Mouse (Mus musculus) adrenal gland, postnatal 36 days (tissue): ENCODE measurements around the gene Eif2b3. TPM values are rescaled to one million over a fixed set of nuclear protein-coding genes. Genes with fewer than 3 reads are reported as not detected.

Source experiments
- DNase-seq, 2 experiments: peaks; one replicate each; pipeline ENCODE4 v3.0.0; 2021; ENCODE audit warnings: mixed read lengths in 1 of 2
- total RNA-seq, 2 experiments: library from RNA; stranded (reverse); gene quantifications; 2 replicates each; pipeline ENCODE4 v1.2.3; 2021

Eif2b3 gene
- total RNA-seq, 2 experiments from 2014 or later, result 29.0 to 33.6 TPM

GRCm38 (mm10) chr4:117123546-117124217 is 104.5 kb downstream of the Eif2b3 start:
- DNase-seq, result no peak

DNA sequence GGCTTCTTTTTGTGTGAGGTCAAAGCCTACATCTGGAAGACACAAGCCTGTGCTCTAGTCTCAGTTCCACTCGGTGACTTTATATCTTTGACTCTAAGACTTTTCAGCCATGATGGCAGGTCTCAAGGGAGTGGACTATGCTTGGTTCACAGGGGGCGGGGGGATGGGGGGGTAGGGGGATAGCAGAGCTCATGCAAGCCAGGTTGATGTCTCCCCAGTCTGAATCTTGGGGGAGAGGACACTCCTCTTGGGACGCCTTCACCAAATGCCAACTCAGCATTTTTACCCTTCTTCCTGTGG is 105.0 kb downstream of the Eif2b3 start:
- DNase-seq, result no peak

DNA sequence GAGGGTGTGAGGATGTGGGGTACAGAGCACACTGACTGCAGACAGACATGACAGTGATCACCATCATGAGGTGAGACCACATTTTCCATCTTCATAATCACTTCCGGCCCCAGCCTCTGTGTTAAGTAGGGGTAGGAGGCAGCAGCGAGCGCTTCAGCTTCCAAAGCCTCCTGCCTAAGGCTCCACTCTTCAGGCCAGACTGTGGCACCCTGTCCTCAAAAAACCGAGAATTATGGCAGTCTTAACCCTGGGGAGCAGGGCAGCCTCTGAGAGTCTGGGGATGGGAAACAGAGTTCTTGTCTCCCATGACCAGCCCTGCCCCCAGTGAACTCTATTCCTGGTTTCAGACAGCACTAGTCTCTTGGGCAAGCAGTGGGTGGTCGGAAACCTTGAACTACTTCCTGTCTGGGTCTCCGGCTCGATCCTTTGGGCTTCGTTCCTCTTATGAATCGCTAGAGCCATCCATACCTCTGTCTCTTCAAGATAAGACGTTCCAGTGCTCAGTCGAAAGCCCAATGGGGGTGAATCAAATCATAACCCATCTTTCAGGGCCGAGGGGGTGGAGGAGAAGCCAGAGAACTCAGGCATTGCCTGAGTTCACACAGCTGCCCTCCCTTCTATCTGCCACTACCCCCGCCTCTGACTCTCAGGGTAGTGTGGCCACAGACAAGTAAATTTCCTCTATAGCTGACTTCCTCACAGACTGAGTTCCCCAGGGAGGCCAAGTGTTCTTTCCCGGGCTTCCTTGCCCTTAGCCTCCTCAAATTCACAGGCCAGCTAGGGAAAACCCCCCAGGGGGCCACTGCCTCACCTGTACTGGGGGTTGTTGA is 105.5 kb downstream of the Eif2b3 start:
- DNase-seq, result peak; percentile 51 to 64

DNA sequence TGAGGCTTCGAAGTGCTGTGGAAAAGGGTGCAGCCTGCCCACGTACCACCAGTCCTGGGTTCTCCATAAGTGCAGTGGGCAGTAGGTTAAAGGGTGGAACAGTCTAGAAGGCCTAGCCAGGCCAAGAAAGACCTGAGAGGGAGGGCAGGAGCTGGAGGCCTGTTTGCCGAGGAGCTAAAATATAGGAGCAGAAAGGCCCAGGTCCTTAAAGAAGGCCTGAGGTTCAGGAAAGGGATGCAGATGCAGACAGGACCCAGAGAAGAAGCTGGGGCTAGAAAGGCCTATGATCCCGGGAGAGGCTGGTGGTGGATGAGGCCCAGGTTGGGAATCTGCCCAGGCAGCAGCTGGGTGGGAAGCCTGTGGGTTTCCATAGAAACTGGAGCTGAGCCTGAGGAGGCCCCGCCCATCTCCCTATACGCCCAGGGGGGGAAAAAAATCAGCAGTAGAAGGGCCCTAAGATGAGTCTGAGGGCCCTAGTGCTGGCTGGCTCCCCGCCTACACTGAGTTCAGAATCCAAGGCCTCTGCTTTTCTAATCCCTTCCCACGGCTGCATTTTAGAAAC is 106.2 kb downstream of the Eif2b3 start, which contains the start of gene Btbd19:
Gene Btbd19 (minus strand): TSS at position 378 of the 562 bp plus-strand sequence.
- peak; percentile 48 to 66 for DNase-seq

- DNase-seq, result peak; percentile 77 to 81
These were observed 106.9 kb downstream of the Eif2b3 start for GRCm38 (mm10) chr4:117125910-117126674.

- no peak for DNase-seq
These were observed 107.6 kb downstream of the Eif2b3 start, which contains the start of gene Tctex1d4 for GRCm38 (mm10) chr4:117126675-117127290. TSS of gene Tctex1d4 (plus strand) at chr4:117126794.

- DNase-seq, result no peak
These were observed 108.9 kb downstream of the Eif2b3 start for GRCm38 (mm10) chr4:117127991-117128686.

DNA sequence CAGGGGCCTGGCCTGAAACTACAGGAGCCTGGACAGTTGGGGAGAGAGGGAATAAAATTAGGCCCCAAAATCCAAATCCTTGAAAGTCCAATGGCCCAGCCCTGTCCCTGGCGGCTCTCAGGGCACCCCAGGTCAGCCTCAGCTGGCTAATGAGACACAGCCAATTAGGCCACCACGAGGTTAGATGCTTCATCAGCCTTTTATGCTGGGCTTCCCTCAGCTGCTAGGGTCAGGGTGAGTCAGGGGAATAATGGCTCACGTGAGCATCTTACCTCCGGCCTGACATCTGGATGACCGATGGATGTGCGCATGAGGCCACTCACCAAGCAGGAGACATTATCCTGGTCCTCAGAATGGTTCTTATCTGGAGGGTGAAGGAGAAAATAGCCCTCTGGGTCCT is 111.6 kb downstream of the Eif2b3 start:
- no peak for DNase-seq

DNA sequence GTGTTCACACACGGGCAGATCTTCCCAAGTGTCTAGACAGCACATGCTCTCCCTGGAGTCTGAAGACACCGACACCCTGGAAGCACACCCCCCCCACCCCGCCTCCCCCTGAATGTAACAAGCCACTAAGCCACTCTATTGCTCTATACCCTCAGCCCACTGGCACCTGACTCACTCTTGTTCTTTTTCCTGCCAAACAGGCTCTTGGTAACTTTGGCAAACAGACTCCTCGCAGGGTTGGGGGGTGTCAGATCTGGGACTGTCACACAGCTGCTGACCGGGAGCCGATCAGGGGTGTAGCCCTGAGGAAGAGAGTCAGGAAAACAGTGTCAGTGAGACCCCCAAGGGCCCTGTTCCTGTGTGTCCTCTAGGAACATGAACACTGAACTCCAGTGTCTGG is 112.0 kb downstream of the Eif2b3 start:
- DNase-seq, result no peak

GRCm38 (mm10) chr4:117131890-117132793 is 112.9 kb downstream of the Eif2b3 start:
- DNase-seq, result no peak

DNA sequence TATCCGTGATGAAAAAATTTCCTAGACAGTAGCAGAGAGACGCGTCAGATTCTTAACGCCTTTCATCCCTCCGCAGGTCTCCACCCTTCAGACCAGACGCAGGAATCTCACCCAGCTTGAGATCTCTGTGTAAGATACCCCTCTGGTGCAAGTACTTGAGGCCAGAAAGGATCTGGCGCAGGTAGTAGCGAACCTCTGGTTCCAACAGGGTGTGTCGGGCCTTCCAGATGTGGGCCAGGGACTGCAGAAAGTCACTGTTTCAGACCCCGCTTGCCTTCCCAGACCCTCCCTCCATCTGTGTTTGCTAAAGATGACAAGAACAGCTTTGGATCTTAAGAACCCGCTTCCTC is 113.6 kb downstream of the Eif2b3 start:
- no peak for DNase-seq

GRCm38 (mm10) chr4:117133366-117133796 is 114.2 kb downstream of the Eif2b3 start:
- DNase-seq, result no peak

DNA sequence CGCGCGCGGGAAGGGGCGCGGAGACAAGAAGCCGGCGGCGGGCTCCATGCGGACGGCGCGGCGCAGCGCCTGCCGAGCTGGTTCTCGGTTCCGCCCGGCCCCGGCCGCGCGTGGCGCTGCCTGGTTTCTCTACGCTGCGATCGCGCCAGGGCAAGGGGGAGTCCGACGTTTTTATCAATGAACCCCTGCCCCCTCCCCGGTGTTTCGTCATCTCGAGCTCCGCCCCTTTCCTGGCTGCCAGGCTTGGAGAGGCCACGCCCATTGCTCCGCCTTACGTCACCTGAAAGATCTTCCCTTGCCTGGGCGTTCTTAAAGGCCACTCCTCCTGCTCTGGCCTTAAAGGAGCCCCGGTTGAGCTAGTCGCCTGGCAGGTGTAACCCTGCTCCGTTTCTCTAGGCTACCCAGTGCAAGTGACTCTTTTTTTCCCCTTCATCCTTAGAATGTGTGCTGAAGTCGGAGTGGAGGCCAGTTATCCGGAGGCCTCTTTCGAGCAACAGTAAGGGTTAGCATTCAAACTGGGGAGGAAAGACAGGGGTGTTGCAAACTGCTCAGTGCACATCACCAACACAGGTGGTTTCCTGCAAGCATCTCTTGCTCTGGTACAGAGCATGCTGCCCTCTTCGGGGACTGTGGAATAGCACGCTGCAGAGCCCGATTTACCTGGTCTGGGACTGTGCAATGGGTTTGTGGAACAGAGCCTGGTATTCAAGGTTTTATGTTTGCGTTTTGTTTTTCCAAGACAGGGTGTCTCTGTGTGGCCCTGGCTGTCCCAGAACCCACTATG is 114.8 kb downstream of the Eif2b3 start, which contains the start of gene Plk3:
Gene Plk3 (minus strand): TSS at position 147 of the 784 bp plus-strand sequence.
- peak; percentile 97 to 98 for DNase-seq

DNA sequence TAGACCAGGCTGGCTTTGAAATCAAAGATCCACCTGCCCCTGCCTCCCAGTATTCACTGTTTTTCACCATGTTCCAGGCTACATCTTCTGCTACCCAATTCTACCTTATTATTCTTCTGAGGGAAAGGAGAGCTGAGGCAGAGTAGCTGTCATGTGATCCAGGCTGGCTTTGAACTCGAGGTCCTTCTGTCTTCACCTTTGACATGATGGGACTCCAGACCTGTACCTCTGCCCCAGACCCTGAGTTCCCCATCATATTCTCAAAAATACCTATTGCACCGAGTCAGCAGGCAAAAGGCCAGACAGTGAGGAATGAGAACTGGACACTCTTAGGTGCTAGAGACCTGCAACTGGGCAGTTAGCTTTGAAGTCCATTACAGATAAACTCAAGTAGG is 115.4 kb downstream of the Eif2b3 start:
- no peak for DNase-seq

DNA sequence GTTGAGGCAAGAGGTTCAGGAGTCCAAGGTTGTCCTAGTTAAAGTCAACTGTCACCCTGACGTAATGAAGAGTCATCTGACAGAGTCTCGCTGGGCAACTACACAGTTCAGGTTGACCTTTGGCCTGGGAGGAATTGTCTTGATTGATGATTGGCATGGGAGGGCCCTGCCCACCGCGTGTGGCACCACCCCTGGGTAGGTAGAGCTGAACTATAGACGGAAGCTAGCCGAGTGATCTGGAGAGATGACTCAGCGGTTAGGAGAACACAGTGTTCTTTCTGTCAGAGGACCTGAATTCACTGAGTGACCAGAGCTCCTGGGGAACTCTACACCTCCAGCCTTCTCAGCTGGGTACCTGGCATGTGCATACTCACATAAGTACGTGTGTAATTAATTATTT is 116.8 kb downstream of the Eif2b3 start:
- peak; percentile 82 to 85 for DNase-seq
